Comparison of ENCODE assay signal across 8 mouse cellular contexts in genomic region chrX:100494068-100494978, GRCm38 (mm10). TPM values are rescaled to one million over a fixed set of nuclear protein-coding genes. Genes with fewer than 3 reads are reported as not detected.
A peak's percentile ranks its signal among the peaks of the same experiment; 100 is the strongest.
DNase-seq lines count a peak whose midpoint lies in the region; ATAC-seq lines count a peak whose summit lies in the region.

Gene Igbp1 (plus strand): TSS chrX:100494291.

- peak; percentile 86 to 92 for DNase-seq in adrenal gland, adult (ENCODE audit: inconsistent age in 2 of 2, low spot score in 1 of 2)
- peak; percentile 92 for DNase-seq in embryo, embryonic 10.5 days (ENCODE audit: low spot score)
- DNase-seq in gastrocnemius, postnatal 14 days = peak; percentile 73
- DNase-seq in left cerebral cortex, postnatal 10 days (ENCODE audit: extremely low spot score in 1 of 2, low spot score in 2 of 2) = peak; percentile 80 to 87
- peak; percentile 73 for DNase-seq in right cerebral cortex, postnatal 25 days
- DNase-seq in urinary bladder, postnatal 4 days (ENCODE audit: low spot score in 2 of 2) = peak; percentile 68 to 74

- peak; percentile 97 for ATAC-seq in inflammation-experienced regulatory T-cells, adult 6 months
- peak; percentile 98 for ATAC-seq in megakaryocyte-erythroid progenitor cell, adult 5-6 weeks (replicated peaks; ENCODE audit: low FRiP score, low TSS enrichment, poor library complexity, severe bottlenecking)

- intact Hi-C loops in gastrocnemius, postnatal 14 days (cut with DNase I; ENCODE audit: low total_unique reads) = no loop called here
- intact Hi-C loops in left cerebral cortex, postnatal 10 days (cut with DNase I) = no loop called here

RNA-seq across cellular contexts. Expression of gene Igbp1, which starts in this region (rescaled TPM):
- 10 to 100 TPM; 33.5 to 35.3 TPM for total RNA-seq in gastrocnemius, postnatal 14 days (2021)
- 10 to 100 TPM; 72.8 to 90.9 (median 83.2) TPM for polyA plus RNA-seq in inflammation-experienced regulatory T-cells, adult 6 months (2017; shearing (Covaris generic))
- total RNA-seq in left cerebral cortex, postnatal 10 days (2021) = 10 to 100 TPM; 31.4 to 31.8 TPM
- 64.3 and 66.7 TPM in 2 replicates for total RNA-seq in megakaryocyte-erythroid progenitor cell, adult 5-6 weeks (2014; fragmentation: Nextera tagmentation)
- 101 and 106 TPM in 2 replicates for total RNA-seq in megakaryocyte-erythroid progenitor cell, adult 5-6 weeks (2017)

Comparison
In these comparisons a context has a peak if more than half of its experiments do, and no peak if none do; other contexts are left out.
1. Peak in every context shown above with its lines: DNase-seq and ATAC-seq.